8 mouse cellular contexts compared by ENCODE assay signal in the genomic region with DNA sequence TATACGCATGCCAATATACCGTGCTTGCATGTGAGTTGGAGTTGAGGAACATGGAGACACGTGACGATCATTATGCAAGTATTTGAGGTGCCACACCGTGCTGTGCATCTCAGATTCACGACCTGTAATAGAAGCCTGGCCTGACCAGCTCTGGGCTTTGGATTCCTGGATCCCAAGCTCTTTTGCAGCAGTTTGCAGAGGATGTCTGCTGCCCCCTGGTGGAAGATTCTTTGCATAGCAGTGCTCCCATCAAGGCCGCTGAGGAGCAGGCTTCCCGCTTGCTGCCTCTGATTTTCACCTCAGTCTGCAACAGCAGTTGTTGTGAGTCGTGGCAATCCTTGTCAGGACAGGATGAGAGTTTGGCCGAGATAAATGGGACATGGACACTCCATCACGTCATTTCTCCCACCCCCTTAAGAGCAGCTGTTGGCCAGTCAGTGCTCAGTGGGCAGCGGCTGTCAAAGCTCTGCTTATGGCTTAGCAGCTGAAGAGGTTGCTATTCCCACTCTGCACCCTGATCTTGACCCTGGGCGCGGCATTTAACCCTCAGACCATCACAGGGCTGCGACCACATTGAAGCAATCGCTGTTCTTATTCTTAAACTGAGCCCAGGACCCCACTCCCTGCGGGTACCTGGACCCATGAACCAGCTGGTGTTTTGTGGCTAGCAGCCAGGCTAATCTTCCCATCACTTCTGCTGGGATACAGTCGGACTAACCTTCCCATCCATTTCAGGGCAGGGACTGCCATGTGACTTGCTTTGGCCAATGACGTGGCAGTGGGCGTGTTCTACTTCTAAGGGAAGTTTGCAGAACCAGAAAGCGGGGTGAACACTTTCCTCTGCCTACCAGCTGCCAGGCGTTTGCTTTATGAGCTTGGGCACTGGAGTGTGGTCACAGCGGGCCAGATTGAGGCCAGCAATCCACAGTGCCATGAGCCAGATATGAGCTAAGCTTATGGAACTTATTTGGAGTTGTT.
DNase-seq lines count a peak whose midpoint lies in the region; ATAC-seq and TF ChIP-seq lines count a peak whose summit lies in the region.

No protein-coding gene starts in this region.

- no peak for TF ChIP-seq POLR2A in kidney, adult 2 months (IDR thresholded peaks at IDR 0.05; ENCODE audit: low read depth, low read length)

- peak overlapping the region; percentile 22 for H3K4me3 ChIP-seq in embryonic facial prominence, embryonic 13.5 days
- H3K4me3 ChIP-seq in kidney, adult 2 months (ENCODE audit: insufficient read depth, low read depth, low read length) = no peak overlapping the region
- H3K4me3 ChIP-seq in limb, embryonic 10.5 days = peak overlapping the region; percentile 34
- H3K4me3 ChIP-seq in midbrain, embryonic 15.5 days = no peak overlapping the region

- H3K36me3 ChIP-seq in embryonic facial prominence, embryonic 13.5 days = no peaks in the 10 kb centered on the region
- no peaks in the 10 kb centered on the region for H3K36me3 ChIP-seq in kidney, adult 2 months (ENCODE audit: control insufficient read depth, insufficient read depth, low read length)
- H3K36me3 ChIP-seq in limb, embryonic 10.5 days = no peaks in the 10 kb centered on the region
- no peaks in the 10 kb centered on the region for H3K36me3 ChIP-seq in midbrain, embryonic 15.5 days (replicated peaks)

- peak; percentile 94 for TF ChIP-seq CTCF in kidney, adult 2 months (conservative IDR thresholded peaks at IDR 0.05; ENCODE audit: insufficient read depth, insufficient read length, low read depth, low read length)

- H3K27ac ChIP-seq in embryonic facial prominence, embryonic 13.5 days = no peak overlapping the region
- no peak overlapping the region for H3K27ac ChIP-seq in kidney, adult 2 months (ENCODE audit: insufficient read depth, low read depth, low read length)
- no peak overlapping the region for H3K27ac ChIP-seq in limb, embryonic 10.5 days
- peak overlapping the region; percentile 31; the same call in 1 of the 2 replicates for H3K27ac ChIP-seq in midbrain, embryonic 15.5 days

- no peak for ATAC-seq in embryonic facial prominence, embryonic 13.5 days (ENCODE audit: insufficient number of reproducible peaks, insufficient read depth, low FRiP score, low TSS enrichment, low read depth)
- peak; percentile 44 for ATAC-seq in midbrain, embryonic 15.5 days (replicated peaks)

- DNase-seq in 416B (ENCODE audit: low read depth) = peak; percentile 72
- DNase-seq in adrenal gland, postnatal 36 days = peak; percentile 79 to 81
- DNase-seq in heart, adult 18-20 months = peak; percentile 81 to 92
- peak; percentile 82 for DNase-seq in kidney, adult 2 months
- DNase-seq in limb, embryonic 10.5 days (ENCODE audit: low spot score) = peak; percentile 87
- DNase-seq in spleen, adult 18-20 months = peak; percentile 21 to 61

- H3K27me3 ChIP-seq in embryonic facial prominence, embryonic 13.5 days = peaks cover 30% of the 10 kb centered on the region
- H3K27me3 ChIP-seq in kidney, adult 2 months (replicated peaks; ENCODE audit: control insufficient read depth, insufficient read depth, low read length) = no peaks in the 10 kb centered on the region
- peaks cover 56% of the 10 kb centered on the region for H3K27me3 ChIP-seq in limb, embryonic 10.5 days (ENCODE audit: low read depth, poor library complexity, severe bottlenecking)
- H3K27me3 ChIP-seq in midbrain, embryonic 15.5 days (replicated peaks) = no peaks in the 10 kb centered on the region

- no peak overlapping the region for H3K9ac ChIP-seq in embryonic facial prominence, embryonic 13.5 days
- no peak overlapping the region for H3K9ac ChIP-seq in midbrain, embryonic 15.5 days

- WGBS in embryonic facial prominence, embryonic 13.5 days = 8% methylated on average over 23 of the region's 23 CpGs
- whole genome bisulfite sequencing in kidney, adult 2 months = 9% methylated on average over 23 of the region's 23 CpGs
- 10% methylated on average over 23 of the region's 23 CpGs for WGBS in limb, embryonic 10.5 days
- WGBS in midbrain, embryonic 15.5 days = 9% methylated on average over 23 of the region's 23 CpGs

- H3K4me1 ChIP-seq in embryonic facial prominence, embryonic 13.5 days = peaks cover 16% of the 10 kb centered on the region
- no peaks in the 10 kb centered on the region for H3K4me1 ChIP-seq in kidney, adult 2 months (ENCODE audit: control insufficient read depth, insufficient read depth, low read length)
- H3K4me1 ChIP-seq in limb, embryonic 10.5 days = peaks cover 25% of the 10 kb centered on the region
- H3K4me1 ChIP-seq in midbrain, embryonic 15.5 days = peaks cover 38% of the 10 kb centered on the region

- no peaks in the 10 kb centered on the region for H3K9me3 ChIP-seq in embryonic facial prominence, embryonic 13.5 days
- no peaks in the 10 kb centered on the region for H3K9me3 ChIP-seq in limb, embryonic 10.5 days (replicated peaks)
- H3K9me3 ChIP-seq in midbrain, embryonic 15.5 days = no peaks in the 10 kb centered on the region

- H3K4me2 ChIP-seq in embryonic facial prominence, embryonic 13.5 days = peak overlapping the region; percentile 53
- peak overlapping the region; percentile 28 for H3K4me2 ChIP-seq in midbrain, embryonic 15.5 days

Comparison
In these comparisons a context has a peak if more than half of its experiments do, and no peak if none do; other contexts are left out.
1. H3K4me3 ChIP-seq: peak in embryonic facial prominence, embryonic 13.5 days (single experiment) and limb, embryonic 10.5 days (single experiment); none in kidney, adult 2 months (single experiment) and midbrain, embryonic 15.5 days (single experiment).
2. Peak in every context shown above with its lines, with median percentiles within 50 percentile points of each other: DNase-seq.